Mouse (Mus musculus) Patski (cell line): ENCODE measurements around the gene Zfp346. TPM values are rescaled to one million over a fixed set of nuclear protein-coding genes. Genes with fewer than 3 reads are reported as not detected.

Experiments used
- ATAC-seq: fragments of 100-300 bp; one replicate; pipeline ENCODE4 v1.8.0; 2021
- CTCF ChIA-PET: fragments of 350-600 bp; sonication (Branson Sonifier 250); formaldehyde crosslinking; loops from one replicate; lab custom pipeline; 2022; ENCODE audit warnings: inconsistent platforms; lab: Charles Lee
- POLR2A ChIA-PET: fragments of 350-600 bp; sonication (Branson Sonifier 250); formaldehyde crosslinking; loops from one replicate; lab custom pipeline; 2022; ENCODE audit warnings: antibody characterized with exemption, inconsistent platforms; lab: Charles Lee
- DNase-seq: peaks from one replicate; pipeline ENCODE4 v3.0.0-alpha.2; 2011; ENCODE audit warnings: low read depth, low spot score
- H3K27me3 ChIP-seq: fragments of 371-371 bp; one replicate; pipeline ENCODE4 v1.5.1; 2021
- CTCF ChIP-seq: fragments of 100-300 bp; IDR thresholded peaks from one replicate; pipeline ENCODE4 v1.5.1; 2021
- in situ Hi-C: fragments of 300-500 bp; cut with MboI; formaldehyde crosslinking; loops from 3 replicates; pipeline ENCODE4 v1.11.1; 2018; ENCODE audit warnings: low pct_unique_long_range_greater_than_20kb, mixed read lengths
- polyA plus RNA-seq: library from polyadenylated mRNA; unstranded; gene quantifications from one replicate; pipeline ENCODE4 v1.2.3, GENCODE M21; 2021

Zfp346 gene
- polyA plus RNA-seq, 1 experiment from 2014 or later = 22.2 TPM

DNA sequence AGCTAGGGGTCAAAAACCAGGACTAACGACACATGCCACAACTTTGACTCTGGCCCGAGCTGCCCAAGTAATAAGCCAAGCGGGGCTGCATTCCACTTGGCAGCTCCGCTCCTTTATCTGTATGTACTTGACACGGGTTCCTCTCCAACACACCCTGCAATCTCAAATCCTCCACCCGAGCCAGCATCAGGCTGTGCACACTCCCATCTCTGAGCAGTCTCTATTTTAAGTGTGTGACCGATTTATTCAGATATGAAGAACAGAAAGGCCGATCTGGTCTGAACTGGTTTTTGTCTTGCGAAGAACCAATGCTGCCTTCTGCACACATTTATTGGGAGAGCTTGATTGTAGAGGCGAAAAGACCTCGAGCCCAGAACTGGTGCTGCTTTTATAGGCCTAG lies 3.5 kb upstream of the Zfp346 start:
- ChIA-PET POLR2A (no interaction called here), CTCF (no interaction called here)
- ATAC-seq = no peak
- no peak for TF ChIP-seq CTCF
- no peak for DNase-seq
- H3K27me3 ChIP-seq = no peaks in the 10 kb centered on the region
- in situ Hi-C loops = no loop called here

DNA sequence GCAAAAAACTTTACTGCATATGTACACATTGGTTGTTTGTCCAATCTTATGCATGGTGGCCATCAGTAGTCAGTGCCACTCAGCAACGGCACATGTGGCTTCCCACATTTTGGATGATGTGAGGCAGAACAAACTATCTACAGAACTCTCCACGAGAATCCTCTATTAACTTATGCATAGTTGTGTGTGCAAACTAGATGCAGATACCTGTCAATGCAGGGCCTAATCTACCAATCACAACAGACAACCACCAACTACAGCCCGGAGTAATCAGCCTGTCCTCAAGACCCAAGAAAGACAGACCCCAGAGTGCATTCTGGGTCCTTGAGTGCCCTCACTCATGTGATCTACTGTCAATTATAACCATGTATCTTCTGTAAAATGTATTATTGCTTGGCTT lies 2.7 kb upstream of the Zfp346 start:
- POLR2A ChIA-PET = no interaction called here
- no peak for DNase-seq
- H3K27me3 ChIP-seq = no peaks in the 10 kb centered on the region
- TF ChIP-seq CTCF = no peak
- no peak for ATAC-seq
- CTCF ChIA-PET = no interaction called here
- in situ Hi-C loops = no loop called here

DNA sequence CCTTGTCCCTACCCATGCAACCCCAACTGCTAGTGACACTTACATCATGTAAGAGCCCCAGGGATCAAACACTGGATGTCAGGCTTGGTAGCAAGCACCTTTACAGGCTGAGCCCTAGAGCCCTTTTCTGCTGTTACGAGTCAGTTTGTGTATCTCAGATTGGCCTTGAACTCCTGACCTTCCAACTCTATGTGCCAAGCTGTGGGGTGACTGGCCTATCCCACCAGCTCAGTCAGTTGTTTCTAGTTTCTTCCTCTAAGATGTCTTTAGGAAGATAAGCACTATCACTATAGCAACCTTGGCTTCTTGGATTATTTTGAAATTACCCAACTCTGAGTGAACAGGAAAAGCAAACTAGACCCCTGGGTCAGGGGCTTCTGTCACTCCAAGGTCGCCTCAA lies 1.8 kb upstream of the Zfp346 start:
- CTCF ChIA-PET = no interaction called here
- POLR2A ChIA-PET = no interaction called here
- TF ChIP-seq CTCF = no peak
- H3K27me3 ChIP-seq = no peaks in the 10 kb centered on the region
- in situ Hi-C loops = no loop called here
- ATAC-seq = no peak
- DNase-seq = no peak

DNA sequence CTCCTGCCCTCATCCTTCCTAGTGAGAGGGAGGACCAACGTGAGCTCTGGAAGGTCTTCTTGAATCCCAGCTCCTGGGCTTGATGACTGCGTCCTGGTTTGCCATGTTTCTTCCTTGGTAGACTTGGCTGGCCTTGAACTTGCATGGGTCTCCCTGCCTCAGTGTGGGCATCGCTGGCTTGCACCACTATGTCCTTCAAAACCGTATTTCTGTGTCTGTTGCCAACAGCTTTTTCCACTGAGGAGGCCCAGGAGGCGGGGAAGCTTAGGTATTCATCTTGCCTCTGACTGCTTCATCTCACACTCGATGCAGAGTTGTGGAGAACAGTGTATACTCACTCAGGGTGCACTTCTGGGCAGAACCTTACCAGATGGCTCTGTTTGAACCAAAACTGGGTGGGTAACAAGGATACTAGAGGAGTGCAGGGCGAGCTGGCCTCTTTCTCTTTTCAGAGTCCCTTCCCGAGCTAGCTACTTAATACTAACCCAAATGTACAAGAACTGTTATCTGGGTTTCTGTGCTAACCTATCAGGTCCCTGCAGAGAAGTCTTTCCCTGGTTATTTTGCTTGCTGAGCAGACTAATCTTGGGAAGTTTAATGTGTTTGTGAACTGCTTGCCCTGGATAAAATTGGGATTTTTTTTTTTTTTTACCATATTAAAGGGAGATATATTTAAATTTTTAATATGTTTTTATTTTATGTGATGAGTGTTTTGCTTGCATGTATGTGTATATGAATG lies 1.0 kb downstream of the Zfp346 start:
- ATAC-seq (no peak), DNase-seq (no peak)
- TF ChIP-seq CTCF = no peak
- no peaks in the 10 kb centered on the region for H3K27me3 ChIP-seq
- in situ Hi-C loops = no loop called here
- ChIA-PET CTCF (no interaction called here), POLR2A (interaction anchor here (1.2 kb wide), 1 partner anchor 28 kb away, joined by 3 read pairs; no protein-coding TSS in a partner anchor)

DNA sequence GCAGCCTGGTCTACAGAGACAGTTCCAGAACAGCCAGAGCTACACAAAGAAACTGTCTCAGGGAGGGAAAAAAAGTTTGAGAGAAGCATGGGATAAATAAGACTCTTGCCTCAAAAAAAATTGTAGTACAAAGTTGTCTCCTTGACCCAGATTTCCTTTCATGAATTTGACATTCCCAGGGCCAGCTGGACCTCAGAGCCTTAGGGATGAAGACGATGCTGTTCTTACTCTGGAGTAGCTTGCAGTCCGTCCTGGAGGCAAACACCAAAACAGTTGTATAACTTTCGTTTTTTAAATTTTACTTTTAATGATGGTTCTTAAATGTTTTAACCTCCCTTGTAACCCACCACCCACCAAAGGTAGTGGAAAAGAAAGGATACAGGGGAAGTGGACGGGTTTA lies 2.0 kb downstream of the Zfp346 start:
- no peaks in the 10 kb centered on the region for H3K27me3 ChIP-seq
- DNase-seq (no peak), ATAC-seq (no peak)
- ChIA-PET CTCF (interaction anchor here (1.4 kb wide), 1 partner anchor 10 kb away, joined by 3 read pairs; no protein-coding TSS in a partner anchor), POLR2A (no interaction called here)
- TF ChIP-seq CTCF = no peak
- in situ Hi-C loops = no loop called here

DNA sequence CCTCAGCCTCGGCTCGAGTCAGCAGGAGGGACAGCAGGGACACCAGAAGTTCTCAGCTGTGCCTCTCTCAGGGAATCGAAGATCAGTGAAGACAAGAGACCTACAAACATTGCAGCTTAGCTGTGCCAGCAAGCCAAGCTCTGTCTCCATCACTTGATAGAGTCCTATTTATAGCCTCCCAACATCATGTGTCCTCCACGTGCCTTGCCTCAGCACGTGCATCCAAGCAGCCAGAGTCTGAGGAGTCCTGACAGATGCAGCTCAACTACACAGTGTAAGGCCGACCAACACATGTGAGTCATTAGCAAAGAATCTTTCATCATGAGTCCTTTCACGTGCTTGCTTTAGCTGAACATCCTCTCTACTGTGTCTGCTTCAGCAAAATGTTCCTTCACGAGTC lies 2.6 kb downstream of the Zfp346 start:
- POLR2A ChIA-PET = no interaction called here
- CTCF ChIA-PET = interaction anchor here (0.9 to 1.4 kb wide), 2 partner anchors 10 to 22 kb away, joined by 3 read pairs; no protein-coding TSS in a partner anchor
- DNase-seq (no peak), ATAC-seq (no peak)
- in situ Hi-C loops = no loop called here
- no peak for TF ChIP-seq CTCF
- H3K27me3 ChIP-seq = no peaks in the 10 kb centered on the region

DNA sequence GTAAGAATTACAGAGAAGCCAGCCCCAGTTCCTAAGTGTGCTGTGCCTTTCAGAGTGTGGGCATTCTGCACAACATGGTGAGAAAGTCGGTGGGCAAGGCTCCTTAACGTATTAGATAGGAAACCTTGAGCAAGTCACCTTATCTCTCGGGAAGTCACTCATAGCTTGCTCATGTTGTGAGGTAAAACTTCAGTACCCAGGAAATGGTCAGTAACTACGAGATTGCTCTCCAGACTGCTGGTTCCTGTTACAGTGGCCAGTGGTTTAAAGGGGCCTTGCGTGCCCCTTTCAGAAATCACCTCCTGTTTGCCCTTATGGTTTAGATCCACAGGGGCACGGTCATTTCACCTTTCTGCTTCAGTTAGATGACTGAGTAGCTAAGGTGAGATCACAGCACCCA lies 9.3 kb downstream of the Zfp346 start:
- in situ Hi-C loops = no loop called here
- ChIA-PET POLR2A (no interaction called here), CTCF (interaction anchor here (1.5 kb wide), 1 partner anchor 15 kb away, joined by 6 read pairs; no protein-coding TSS in a partner anchor)
- ATAC-seq (no peak), DNase-seq (no peak)
- no peaks in the 10 kb centered on the region for H3K27me3 ChIP-seq
- TF ChIP-seq CTCF = no peak

DNA sequence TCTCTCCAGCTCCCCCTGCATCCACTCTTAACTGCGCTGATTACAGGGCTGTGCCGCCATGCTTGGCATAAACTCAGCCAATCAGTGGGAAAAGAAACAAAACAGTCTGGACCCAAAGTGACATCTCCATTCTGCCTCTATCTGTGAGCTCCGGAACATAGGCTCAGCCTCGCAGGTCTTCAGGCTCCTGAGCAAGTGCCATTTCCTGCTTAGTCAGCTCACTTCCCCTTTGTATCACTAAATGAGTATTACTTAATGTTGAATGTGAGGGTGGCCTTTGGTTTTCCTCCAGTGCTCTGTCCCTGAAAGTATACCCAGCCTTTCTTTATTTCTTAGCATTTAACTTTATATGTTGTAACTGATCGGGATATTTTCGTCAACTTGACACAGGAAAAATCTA lies 19.8 kb downstream of the Zfp346 start:
- ChIA-PET POLR2A (no interaction called here), CTCF (interaction anchor here (1.5 kb wide), 1 partner anchor 61 kb away, joined by 3 read pairs; no protein-coding TSS in a partner anchor)
- DNase-seq (no peak), ATAC-seq (no peak)
- in situ Hi-C loops = no loop called here
- no peaks in the 10 kb centered on the region for H3K27me3 ChIP-seq
- no peak for TF ChIP-seq CTCF

DNA sequence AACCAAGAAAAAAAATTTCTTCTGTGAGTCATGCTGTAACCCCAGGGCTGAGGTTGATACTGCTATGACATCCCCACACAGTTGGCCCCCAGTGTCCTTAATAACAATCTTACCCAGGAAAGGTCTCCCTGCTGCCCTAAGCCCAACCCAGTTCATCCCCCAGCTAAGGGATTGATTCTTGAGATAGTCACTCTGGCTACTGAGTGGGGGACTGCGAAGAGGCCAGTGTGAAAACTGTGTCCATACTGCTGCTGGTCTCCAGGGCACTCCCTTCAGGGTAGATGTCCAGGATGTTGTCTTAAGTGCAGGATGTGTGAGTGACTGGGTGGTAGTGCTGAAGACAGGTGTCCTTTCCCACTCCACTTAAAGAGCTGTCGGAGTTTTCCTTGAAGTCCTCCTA lies 28.3 kb downstream of the Zfp346 start, which contains the start of gene Gm17617:
TSS of gene Gm17617 (minus strand) at position 101 of the 400 bp plus-strand sequence.
- H3K27me3 ChIP-seq = no peaks in the 10 kb centered on the region
- ChIA-PET POLR2A (interaction anchor here (1.5 kb wide), 1 partner anchor 28 kb away, joined by 3 read pairs; the partner anchor contains the start of gene Zfp346), CTCF (interaction anchor here (0.9 kb wide), 1 partner anchor 11 kb away, joined by 3 read pairs; no protein-coding TSS in a partner anchor)
- in situ Hi-C loops = no loop called here
- ATAC-seq (no peak), DNase-seq (no peak)
- TF ChIP-seq CTCF = no peak

DNA sequence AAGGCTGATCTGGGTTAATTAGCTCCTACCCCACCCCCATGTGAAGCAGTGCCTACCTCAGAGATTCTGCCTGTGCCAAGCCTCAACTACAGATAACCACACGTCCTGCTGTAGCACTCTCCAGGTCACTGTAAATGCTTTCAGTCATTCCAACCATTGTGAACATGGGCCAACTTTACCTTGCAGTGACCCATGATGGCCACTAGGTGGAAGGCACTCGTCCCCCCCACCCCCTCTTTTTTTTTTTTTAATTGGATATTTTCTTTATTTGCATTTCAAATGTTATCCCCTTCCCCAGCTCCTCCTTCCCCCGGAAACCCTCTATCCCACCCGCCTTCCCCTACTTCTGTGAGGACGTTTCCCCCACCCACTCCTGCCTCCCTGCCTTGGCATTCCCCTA lies 30.3 kb downstream of the Zfp346 start:
- POLR2A ChIA-PET = interaction anchor here (0.7 to 1.1 kb wide), 2 partner anchors 17 to 25 kb away, joined by 4 to 5 read pairs; partner anchors contain the start of gene Fgfr4
- H3K27me3 ChIP-seq = no peaks in the 10 kb centered on the region
- CTCF ChIA-PET = interaction anchor here (0.9 to 1.6 kb wide), 6 partner anchors 12 to 44 kb away, joined by 3 to 7 read pairs (median 3); partner anchors contain the start of gene Uimc1
- TF ChIP-seq CTCF = peak; percentile 56
- DNase-seq (no peak), ATAC-seq (no peak)
- in situ Hi-C loops = loop anchor here (5.0 kb wide), 1 partner anchor 42 kb away; no protein-coding TSS in a partner anchor

DNA sequence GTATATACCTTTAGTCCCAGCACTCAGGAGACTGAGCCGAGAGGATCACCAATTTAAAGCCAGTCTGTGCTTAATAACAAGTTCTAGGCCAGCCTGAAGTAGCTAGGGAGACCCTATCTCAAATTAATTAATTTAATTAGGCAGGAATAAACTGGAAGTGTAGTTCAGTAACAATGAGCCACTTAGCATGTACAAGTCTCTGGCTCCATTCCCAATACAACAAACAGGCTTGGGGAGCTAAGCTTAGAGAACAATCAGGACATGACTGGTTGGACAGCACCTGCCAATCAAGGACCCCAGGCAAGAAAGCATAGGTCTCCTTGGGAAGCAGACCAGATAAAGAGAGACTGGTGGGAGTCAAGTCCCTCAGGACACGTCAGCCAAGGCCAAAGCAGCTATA lies 35.2 kb downstream of the Zfp346 start:
- no peak for ATAC-seq
- in situ Hi-C loops = no loop called here
- no peak for DNase-seq
- no peak for TF ChIP-seq CTCF
- H3K27me3 ChIP-seq = no peaks in the 10 kb centered on the region
- CTCF ChIA-PET = no interaction called here
- POLR2A ChIA-PET = interaction anchor here (0.5 kb wide), 1 partner anchor 11 kb away, joined by 6 read pairs; no protein-coding TSS in a partner anchor
